Mouse (Mus musculus) bone marrow macrophage, adult 2 months (primary cell): Measurements from ENCODE around the gene Ebf1.

ENCODE experiments used
- CTCF ChIP-seq: IDR thresholded peaks from 2 replicates; pipeline ENCODE4 v1.5.1; 2012; ENCODE audit warnings: low read depth, mild to moderate bottlenecking, low read length, moderate library complexity
- POLR2A ChIP-seq: IDR thresholded peaks from 2 replicates; pipeline ENCODE4 v1.6.1; 2012; ENCODE audit warnings: mild to moderate bottlenecking, low read depth, low read length, borderline replicate concordance

DNA sequence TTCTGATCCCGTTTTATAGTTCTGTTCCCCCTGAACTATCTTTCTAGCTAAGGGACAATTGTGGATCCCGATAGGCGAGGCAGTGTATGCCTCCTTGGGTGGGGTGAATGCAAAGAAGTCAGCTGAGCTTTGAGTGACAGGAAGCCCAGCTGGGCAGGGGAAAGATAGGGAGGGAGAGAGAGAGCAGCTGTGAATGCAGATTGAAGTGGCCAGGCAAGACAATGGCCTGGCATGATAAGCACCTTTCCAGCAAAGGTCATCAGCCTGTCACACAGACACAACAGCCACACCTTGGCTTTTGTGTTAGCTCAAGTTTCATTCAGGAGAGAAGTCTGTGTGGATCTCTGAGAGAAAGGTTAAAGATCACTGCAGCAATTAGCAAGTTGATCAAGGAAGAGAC is 129.6 kb downstream of the Ebf1 start:
- TF ChIP-seq CTCF (no peak), POLR2A (no peak)
